Mouse (Mus musculus) liver, embryonic 12.5 days (tissue): Measurements from ENCODE around the gene Siae. TPM values are rescaled to one million over a fixed set of nuclear protein-coding genes. Genes with fewer than 3 reads are reported as not detected.

Experiments
- ATAC-seq: fragments of 200-750 bp; cut with Nextera tagmentation; 2 replicates; pipeline ENCODE4 v1.8.0; 2017; ENCODE audit warnings: moderate number of reproducible peaks, mild to moderate bottlenecking, moderate library complexity
- H3K27ac ChIP-seq: fragments of 300-500 bp; sonication (generic); 2 replicates; pipeline ENCODE4 v1.5.1; 2016; ENCODE audit warnings: mild to moderate bottlenecking
- H3K27me3 ChIP-seq: fragments of 300-500 bp; sonication (generic); replicated peaks from 2 replicates; pipeline ENCODE4 v1.6.1; 2016; ENCODE audit warnings: mild to moderate bottlenecking, moderate library complexity
- H3K36me3 ChIP-seq: fragments of 300-500 bp; sonication (generic); 2 replicates; pipeline ENCODE4 v1.6.1; 2016; ENCODE audit warnings: mild to moderate bottlenecking, moderate library complexity
- H3K4me1 ChIP-seq: fragments of 300-500 bp; sonication (generic); 2 replicates; pipeline ENCODE4 v1.6.1; 2016
- H3K4me2 ChIP-seq: fragments of 300-500 bp; sonication (generic); 2 replicates; pipeline ENCODE4 v1.6.1; 2016; ENCODE audit warnings: mild to moderate bottlenecking, moderate library complexity
- H3K4me3 ChIP-seq: fragments of 300-500 bp; sonication (generic); 2 replicates; pipeline ENCODE4 v1.5.1; 2016; ENCODE audit warnings: mild to moderate bottlenecking, moderate library complexity
- H3K9ac ChIP-seq: fragments of 300-500 bp; sonication (generic); 2 replicates; pipeline ENCODE4 v1.6.1; 2016; ENCODE audit warnings: mild to moderate bottlenecking, moderate library complexity
- H3K9me3 ChIP-seq: fragments of 300-500 bp; sonication (generic); replicated peaks from 2 replicates; pipeline ENCODE4 v1.6.1; 2016; ENCODE audit warnings: mild to moderate bottlenecking, moderate library complexity
- WGBS: fragments of 180-500 bp; shearing (Covaris S2); methylation state at CpG from one replicate; pipeline ENCODE4 v1.1.7; 2016; ENCODE audit not compliant: insufficient replicate concordance; 5-methylcytosine and 5-hydroxymethylcytosine counted together
- polyA plus RNA-seq: library from polyadenylated mRNA; unstranded; fragments of >200 nt; fragmentation: Nextera tagmentation; extraction: Ambion mirVana; gene quantifications from 2 replicates; pipeline ENCODE4 v1.2.1, GENCODE M21; 2016

The Siae gene
- polyA plus RNA-seq, 1 experiment from 2014 or later = 5.7 TPM

GRCm38 (mm10) chr9:37528225-37528970 is 27.1 kb upstream of the Siae start:
- peaks cover 69% of the 10 kb centered on the region for H3K27me3 ChIP-seq
- no peak; the same call in 1 of the 2 replicates for ATAC-seq
- H3K36me3 ChIP-seq = peaks cover 5% of the 10 kb centered on the region
- H3K27ac ChIP-seq = 0 out of 2 replicates have a peak overlapping the region, but pooled peaks have one; percentile 63
- peaks cover 32% of the 10 kb centered on the region for H3K4me1 ChIP-seq
- no peaks in the 10 kb centered on the region for H3K9me3 ChIP-seq
- peak overlapping the region; percentile 62 for H3K4me2 ChIP-seq
- no peak overlapping the region for H3K9ac ChIP-seq
- 18% methylated on average over 9 of the region's 9 CpGs for WGBS
- peak overlapping the region; percentile 38 for H3K4me3 ChIP-seq

DNA sequence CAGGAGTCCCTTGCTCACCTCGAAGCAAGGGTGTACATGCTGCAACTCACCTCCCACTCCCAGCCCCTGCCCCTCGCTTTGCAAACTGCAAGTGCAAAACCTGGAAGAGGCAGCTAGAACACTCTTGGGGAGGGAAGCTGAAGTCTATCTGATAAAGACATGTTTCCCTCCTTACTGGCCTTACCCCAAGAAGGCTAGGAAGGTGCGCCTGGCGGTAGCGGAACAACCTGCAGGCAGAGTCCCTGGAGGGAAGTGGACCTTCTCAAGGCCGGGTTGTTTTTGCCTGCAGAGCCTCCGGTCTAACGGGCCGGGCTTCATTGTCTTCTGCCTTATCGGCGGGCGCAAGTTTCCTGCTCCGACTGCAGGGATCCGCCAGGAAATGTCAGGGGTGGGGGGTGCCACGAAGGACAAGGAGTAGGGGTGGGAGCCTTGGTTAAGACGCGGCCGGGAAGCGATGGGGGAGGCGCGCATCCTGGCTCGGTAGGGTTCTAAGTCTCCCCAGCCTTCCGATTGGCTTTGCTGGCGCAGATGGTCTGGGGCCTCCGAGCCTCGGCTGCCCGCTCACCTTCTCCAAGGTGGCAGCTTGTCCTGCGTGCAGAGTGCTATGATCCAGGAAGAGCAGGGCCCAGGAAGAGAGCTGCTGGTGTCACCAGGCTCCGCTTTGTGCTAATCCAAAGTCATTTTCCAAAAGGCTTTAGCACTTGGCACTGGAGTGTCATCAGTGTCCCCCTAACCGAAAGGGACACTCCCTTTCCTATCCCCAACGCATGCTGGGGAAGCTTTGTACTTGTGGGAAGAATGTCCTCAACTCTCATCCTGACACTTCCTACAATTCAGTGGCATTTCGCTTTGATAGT is 25.2 kb upstream of the Siae start:
- no peaks in the 10 kb centered on the region for H3K9me3 ChIP-seq
- peaks cover 32% of the 10 kb centered on the region for H3K4me1 ChIP-seq
- WGBS = 3% methylated on average over 32 of the region's 32 CpGs
- 0 out of 2 replicates have a peak, but pooled peaks cover 1% of the 10 kb centered on the region for H3K36me3 ChIP-seq
- H3K4me2 ChIP-seq = peak overlapping the region; percentile 62
- 0 out of 2 replicates have a peak overlapping the region, but pooled peaks have one; percentile 33 for H3K9ac ChIP-seq
- peak overlapping the region; percentile 38 for H3K4me3 ChIP-seq
- H3K27ac ChIP-seq = peak overlapping the region; percentile 63
- peak; percentile 43; the same call in 1 of the 2 replicates for ATAC-seq
- peaks cover 69% of the 10 kb centered on the region for H3K27me3 ChIP-seq

- Histone ChIP-seq H3K9ac (0 out of 2 replicates have a peak overlapping the region, but pooled peaks have one; percentile 33), H3K36me3 (no peaks in the 10 kb centered on the region), H3K4me1 (peaks cover 32% of the 10 kb centered on the region), H3K4me2 (peak overlapping the region; percentile 62), H3K9me3 (no peaks in the 10 kb centered on the region), H3K27me3 (peaks cover 68% of the 10 kb centered on the region), H3K4me3 (peak overlapping the region; percentile 38), H3K27ac (0 out of 2 replicates have a peak overlapping the region, but pooled peaks have one; percentile 8)
- peak; percentile 48 for ATAC-seq
- 7% methylated on average over 31 of the region's 31 CpGs for WGBS
Observed at GRCm38 (mm10) chr9:37530888-37531705, 24.4 kb upstream of the Siae start.

DNA sequence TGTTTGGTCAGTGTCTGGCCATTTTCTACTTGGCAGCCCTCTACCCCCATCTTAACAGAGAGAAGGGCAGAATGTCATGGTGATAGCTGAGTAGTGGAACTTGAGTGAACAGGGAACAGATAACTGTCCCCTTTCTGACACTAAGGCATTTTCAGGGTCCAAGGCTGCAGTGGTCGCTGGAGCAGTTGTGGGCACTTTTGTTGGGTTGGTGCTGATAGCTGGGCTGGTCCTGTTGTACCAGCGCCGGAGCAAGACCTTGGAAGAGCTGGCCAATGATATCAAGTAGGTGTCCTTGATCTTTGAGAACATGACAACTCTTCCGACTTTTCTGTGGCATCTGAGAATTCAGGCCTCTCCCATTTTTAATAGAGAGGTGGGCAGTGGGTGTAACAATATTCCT is 18.6 kb upstream of the Siae start:
- WGBS = 60% methylated on average over 4 of the region's 4 CpGs
- Histone ChIP-seq H3K27ac (no peak overlapping the region), H3K4me2 (no peak overlapping the region), H3K4me1 (peaks cover 3% of the 10 kb centered on the region; the same call in 1 of the 2 replicates), H3K4me3 (no peak overlapping the region), H3K9ac (no peak overlapping the region), H3K9me3 (no peaks in the 10 kb centered on the region), H3K27me3 (peaks cover 46% of the 10 kb centered on the region), H3K36me3 (no peaks in the 10 kb centered on the region)
- no peak for ATAC-seq

DNA sequence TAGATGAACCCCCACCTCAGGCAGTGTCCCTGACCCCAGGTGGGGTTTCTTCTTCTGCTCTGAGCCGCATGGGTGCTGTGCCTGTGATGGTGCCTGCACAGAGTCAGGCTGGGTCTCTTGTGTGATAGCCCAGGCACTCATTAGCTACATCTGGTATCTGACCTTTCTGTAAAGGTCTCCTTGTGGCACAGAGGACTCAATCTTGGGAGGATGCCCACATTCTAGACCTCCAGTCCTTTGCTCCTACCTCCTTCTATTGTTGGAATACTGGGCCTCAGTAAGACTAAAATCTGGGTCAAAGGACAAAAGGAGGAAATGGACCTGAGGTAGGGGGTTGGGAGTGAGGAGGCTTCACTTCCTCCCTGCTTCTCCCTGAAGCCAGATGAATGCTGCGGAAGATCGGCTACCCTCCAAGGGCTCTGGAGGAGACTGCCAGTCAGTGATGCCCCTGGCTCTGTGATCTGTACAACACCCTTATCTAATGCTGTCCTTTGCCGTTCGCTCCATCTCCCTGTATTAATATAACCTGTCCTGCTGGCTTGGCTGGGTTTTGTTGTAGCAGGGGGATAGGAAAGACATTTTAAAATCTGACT is 17.7 kb upstream of the Siae start:
- 33% methylated on average over 5 of the region's 5 CpGs for WGBS
- no peak for ATAC-seq
- no peaks in the 10 kb centered on the region for H3K36me3 ChIP-seq
- H3K4me3 ChIP-seq = no peak overlapping the region
- H3K9me3 ChIP-seq = no peaks in the 10 kb centered on the region
- no peaks in the 10 kb centered on the region for H3K4me1 ChIP-seq
- no peak overlapping the region for H3K9ac ChIP-seq
- peaks cover 45% of the 10 kb centered on the region; the same call in 1 of the 2 replicates for H3K27me3 ChIP-seq
- H3K4me2 ChIP-seq = no peak overlapping the region
- no peak overlapping the region for H3K27ac ChIP-seq

GRCm38 (mm10) chr9:37539170-37540025 is 16.1 kb upstream of the Siae start, which contains the start of gene Vsig2:
Gene Vsig2, plus strand, starts transcription at chr9:37539255.
- H3K27me3 ChIP-seq = peaks cover 42% of the 10 kb centered on the region; the same call in 1 of the 2 replicates
- no peak within 1 kb of the TSS for H3K27ac ChIP-seq
- H3K4me1 ChIP-seq = peaks cover 5% of the 10 kb centered on the region
- no peak for ATAC-seq
- WGBS = 61% methylated on average over 23 of the region's 23 CpGs
- H3K9me3 ChIP-seq = no peaks in the 10 kb centered on the region
- no peak within 1 kb of the TSS for H3K4me3 ChIP-seq
- H3K36me3 ChIP-seq = no peaks in the 10 kb centered on the region
- H3K9ac ChIP-seq = no peak within 1 kb of the TSS
- no peak within 1 kb of the TSS for H3K4me2 ChIP-seq

DNA sequence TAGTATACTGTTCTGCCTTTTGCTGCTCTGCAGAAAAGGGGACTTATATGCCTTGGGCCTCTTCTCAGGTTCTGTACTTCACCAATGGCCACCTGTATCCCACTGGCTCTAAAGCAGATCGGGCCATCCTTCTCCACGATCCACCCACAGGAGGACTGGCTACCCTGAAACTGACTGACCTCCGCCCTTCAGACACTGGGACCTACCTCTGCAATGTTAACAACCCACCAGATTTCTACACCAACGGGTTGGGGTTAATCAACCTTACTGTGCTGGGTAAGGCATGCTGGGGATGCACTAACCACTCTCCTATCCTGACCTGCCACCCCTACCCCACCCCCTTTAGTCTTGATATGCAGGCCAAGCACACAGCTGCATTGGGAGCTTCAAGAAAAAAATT is 15.3 kb upstream of the Siae start:
- Histone ChIP-seq H3K27me3 (peaks cover 42% of the 10 kb centered on the region), H3K9me3 (no peaks in the 10 kb centered on the region), H3K4me3 (no peak overlapping the region), H3K4me2 (no peak overlapping the region), H3K27ac (no peak overlapping the region), H3K36me3 (no peaks in the 10 kb centered on the region), H3K9ac (no peak overlapping the region), H3K4me1 (peaks cover 13% of the 10 kb centered on the region)
- 77% methylated on average over 4 of the region's 4 CpGs for WGBS
- no peak for ATAC-seq

GRCm38 (mm10) chr9:37540701-37541575 is 14.6 kb upstream of the Siae start:
- 70% methylated on average over 6 of the region's 6 CpGs for WGBS
- H3K9ac ChIP-seq = no peak overlapping the region
- H3K4me3 ChIP-seq = no peak overlapping the region
- H3K4me1 ChIP-seq = peaks cover 20% of the 10 kb centered on the region
- peaks cover 48% of the 10 kb centered on the region for H3K27me3 ChIP-seq
- no peaks in the 10 kb centered on the region for H3K36me3 ChIP-seq
- no peak overlapping the region for H3K27ac ChIP-seq
- no peak overlapping the region for H3K4me2 ChIP-seq
- no peaks in the 10 kb centered on the region for H3K9me3 ChIP-seq
- no peak for ATAC-seq

DNA sequence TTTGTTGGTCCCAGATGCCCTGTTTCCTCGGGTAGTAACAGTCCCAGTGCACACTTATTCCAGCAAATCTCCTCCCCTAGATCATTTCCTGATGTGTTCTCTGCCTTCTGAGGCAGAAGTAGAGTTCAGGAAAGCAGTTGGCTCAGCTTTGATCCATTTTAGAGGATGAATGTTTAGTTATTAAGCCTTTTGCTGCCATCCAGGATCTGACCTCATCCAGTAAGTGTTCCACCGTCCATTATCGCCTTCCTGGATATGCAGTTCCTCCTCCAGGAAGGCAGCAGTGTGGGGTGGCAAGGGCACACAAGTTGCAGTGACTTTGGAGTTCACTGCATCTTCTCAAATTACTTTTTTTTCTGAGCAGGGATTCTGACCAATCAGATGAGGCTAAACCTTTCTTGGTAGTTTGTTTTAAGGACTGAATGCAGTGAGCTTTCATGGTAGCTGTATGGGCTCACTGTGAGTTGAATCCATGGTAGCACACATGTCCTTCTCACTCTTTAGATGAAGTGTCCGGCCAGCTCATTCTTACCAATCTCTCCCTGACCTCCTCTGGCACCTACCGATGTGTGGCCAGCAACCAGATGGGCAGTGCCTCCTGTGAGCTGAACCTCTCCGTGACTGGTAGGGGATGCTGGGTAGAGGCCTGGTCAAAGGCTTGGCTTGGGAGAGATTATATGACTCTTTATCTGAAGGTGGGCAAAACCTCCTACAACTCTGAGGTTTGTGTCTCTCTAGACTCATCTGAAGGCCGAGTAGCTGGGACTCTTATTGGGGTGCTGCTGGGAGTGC is 13.5 kb upstream of the Siae start:
- WGBS = 60% methylated on average over 7 of the region's 7 CpGs
- no peak overlapping the region for H3K4me3 ChIP-seq
- peaks cover 44% of the 10 kb centered on the region for H3K27me3 ChIP-seq

More for the DNA sequence above, 13.5 kb upstream of the Siae start:
- Histone ChIP-seq H3K4me2 (no peak overlapping the region), H3K36me3 (no peaks in the 10 kb centered on the region), H3K9me3 (no peaks in the 10 kb centered on the region), H3K4me1 (peaks cover 22% of the 10 kb centered on the region), H3K9ac (no peak overlapping the region), H3K27ac (no peak overlapping the region)
- ATAC-seq = no peak
